Mouse (Mus musculus) spleen, adult 2 months (tissue): ENCODE results near the gene Rbpj.

Source experiments
- CTCF ChIP-seq: fragments of 200-500 bp; IDR thresholded peaks from 2 replicates; pipeline ENCODE4 v1.5.1; 2011; ENCODE audit warnings: mild to moderate bottlenecking, inconsistent platforms; ENCODE audit not compliant: insufficient read depth, insufficient read length, insufficient replicate concordance; ENCODE audit errors: extremely low read depth
- POLR2A ChIP-seq: fragments of 200-500 bp; IDR thresholded peaks from 2 replicates; pipeline ENCODE4 v1.6.1; 2011; ENCODE audit warnings: low read depth, low read length, inconsistent platforms

- TF ChIP-seq POLR2A (no peak), CTCF (no peak)
These were observed 51.9 kb downstream of the Rbpj start for GRCm38 (mm10) chr5:53517802-53518201.
